Mouse (Mus musculus) heart, embryonic 13.5 days (tissue): ENCODE data around the gene Inca1. TPM values are rescaled to one million over a fixed set of nuclear protein-coding genes. Genes with fewer than 3 reads are reported as not detected.
A peak's percentile ranks its signal among the peaks of the same experiment; 100 is the strongest.

Source experiments
- ATAC-seq: fragments of 200-750 bp; cut with Nextera tagmentation; 2 replicates; pipeline ENCODE4 v1.8.0; 2017; ENCODE audit warnings: moderate TSS enrichment; ENCODE audit not compliant: insufficient number of reproducible peaks, low FRiP score, low TSS enrichment; ENCODE audit errors: extremely low read depth
- H3K27ac ChIP-seq: fragments of 300-500 bp; sonication (generic); replicated peaks from 2 replicates; pipeline ENCODE4 v1.5.1; 2015; ENCODE audit warnings: moderate library complexity, mild to moderate bottlenecking, inconsistent platforms
- H3K27me3 ChIP-seq: fragments of 300-500 bp; sonication (generic); replicated peaks from 2 replicates; pipeline ENCODE4 v1.6.1; 2015; ENCODE audit warnings: mild to moderate bottlenecking, inconsistent platforms
- H3K36me3 ChIP-seq: fragments of 300-500 bp; sonication (generic); 2 replicates; pipeline ENCODE4 v1.6.1; 2015; ENCODE audit warnings: mild to moderate bottlenecking, inconsistent platforms
- H3K4me1 ChIP-seq: fragments of 300-500 bp; sonication (generic); 2 replicates; pipeline ENCODE4 v1.6.1; 2015; ENCODE audit warnings: inconsistent platforms
- H3K4me2 ChIP-seq: fragments of 300-500 bp; sonication (generic); 2 replicates; pipeline ENCODE4 v1.6.1; 2015; ENCODE audit warnings: inconsistent platforms, mild to moderate bottlenecking, moderate library complexity
- H3K4me3 ChIP-seq: fragments of 300-500 bp; sonication (generic); 2 replicates; pipeline ENCODE4 v1.5.1; 2015; ENCODE audit warnings: moderate library complexity, mild to moderate bottlenecking, inconsistent platforms
- H3K9ac ChIP-seq: fragments of 300-500 bp; sonication (generic); 2 replicates; pipeline ENCODE4 v1.6.1; 2015; ENCODE audit warnings: inconsistent platforms, mild to moderate bottlenecking, moderate library complexity
- H3K9me3 ChIP-seq: fragments of 300-500 bp; sonication (generic); 2 replicates; pipeline ENCODE4 v1.6.1; 2016; ENCODE audit warnings: inconsistent platforms
- WGBS: fragments of 180-500 bp; shearing (Covaris S2); methylation state at CpG from one replicate; pipeline ENCODE4 v1.1.7; 2015; ENCODE audit warnings: mixed read lengths; 5-methylcytosine and 5-hydroxymethylcytosine counted together
- polyA plus RNA-seq: library from polyadenylated mRNA; unstranded; fragments of >200 nt; fragmentation: Nextera tagmentation; extraction: Ambion mirVana; gene quantifications from 2 replicates; pipeline ENCODE4 v1.2.1, GENCODE M21; 2015

Inca1 gene
- polyA plus RNA-seq, result 1.8 and 2.0 TPM in 2 replicates

- peaks cover 29% of the 10 kb centered on the region for H3K4me1 ChIP-seq
- peak within 1 kb of the TSS; percentile 95 for H3K9ac ChIP-seq
- H3K36me3 ChIP-seq, result peaks cover 20% of the 10 kb centered on the region
- ATAC-seq, result peak; percentile 87
- H3K4me3 ChIP-seq, result peak within 1 kb of the TSS; percentile 80
- WGBS, result 2% methylated on average over 69 of the region's 69 CpGs
- H3K27me3 ChIP-seq, result no peaks in the 10 kb centered on the region
- H3K27ac ChIP-seq, result peak within 1 kb of the TSS; percentile 96
- H3K9me3 ChIP-seq, result no peaks in the 10 kb centered on the region
- peak within 1 kb of the TSS; percentile 79 for H3K4me2 ChIP-seq
These were observed at the start of gene Inca1, which contains the start of gene Kif1c for GRCm38 (mm10) chr11:70699722-70700556. Gene Inca1, minus strand, starts transcription at chr11:70700155. Gene Kif1c, plus strand, starts transcription at chr11:70700548.

- Histone ChIP-seq H3K4me3 (no peak overlapping the region), H3K27ac (no peak overlapping the region), H3K4me1 (no peaks in the 10 kb centered on the region), H3K9me3 (no peaks in the 10 kb centered on the region), H3K9ac (no peak overlapping the region), H3K4me2 (no peak overlapping the region), H3K27me3 (no peaks in the 10 kb centered on the region), H3K36me3 (no peaks in the 10 kb centered on the region)
- no peak for ATAC-seq
- WGBS, result 78% methylated on average over 4 of the region's 4 CpGs
These were observed 48.1 kb upstream of the Inca1 start for GRCm38 (mm10) chr11:70747876-70748545.

GRCm38 (mm10) chr11:70745636-70746035, 45.7 kb upstream of the Inca1 start:
- Histone ChIP-seq H3K27ac (no peak overlapping the region), H3K4me3 (no peak overlapping the region), H3K9me3 (no peaks in the 10 kb centered on the region), H3K27me3 (no peaks in the 10 kb centered on the region), H3K36me3 (no peaks in the 10 kb centered on the region), H3K4me2 (no peak overlapping the region), H3K4me1 (no peaks in the 10 kb centered on the region), H3K9ac (no peak overlapping the region)
- no peak for ATAC-seq
- WGBS, result 59% methylated on average over 7 of the region's 7 CpGs

- WGBS, result 78% methylated on average over 12 of the region's 12 CpGs
- H3K4me1 ChIP-seq, result no peaks in the 10 kb centered on the region
These were observed 42.9 kb upstream of the Inca1 start for GRCm38 (mm10) chr11:70742581-70743459.

GRCm38 (mm10) chr11:70742117-70742516, 42.2 kb upstream of the Inca1 start:
- H3K9ac ChIP-seq, result no peak overlapping the region
- no peaks in the 10 kb centered on the region for H3K9me3 ChIP-seq
- no peak overlapping the region for H3K4me3 ChIP-seq
- H3K36me3 ChIP-seq, result no peaks in the 10 kb centered on the region
- 81% methylated on average over 7 of the region's 7 CpGs for WGBS
- H3K27ac ChIP-seq, result no peak overlapping the region
- no peak for ATAC-seq
- no peaks in the 10 kb centered on the region for H3K4me1 ChIP-seq
- no peak overlapping the region for H3K4me2 ChIP-seq
- peaks cover 8% of the 10 kb centered on the region; the same call in 1 of the 2 replicates for H3K27me3 ChIP-seq

More at GRCm38 (mm10) chr11:70742581-70743459, 42.9 kb upstream of the Inca1 start:
- H3K9ac ChIP-seq, result no peak overlapping the region
- H3K9me3 ChIP-seq, result no peaks in the 10 kb centered on the region
- ATAC-seq, result no peak
- H3K36me3 ChIP-seq, result no peaks in the 10 kb centered on the region
- H3K4me3 ChIP-seq, result no peak overlapping the region
- no peak overlapping the region for H3K27ac ChIP-seq
- H3K4me2 ChIP-seq, result no peak overlapping the region
- H3K27me3 ChIP-seq, result peaks cover 8% of the 10 kb centered on the region; the same call in 1 of the 2 replicates

GRCm38 (mm10) chr11:70741603-70742002, 41.6 kb upstream of the Inca1 start:
- Histone ChIP-seq H3K9me3 (no peaks in the 10 kb centered on the region), H3K4me1 (no peaks in the 10 kb centered on the region), H3K27me3 (peaks cover 8% of the 10 kb centered on the region; the same call in 1 of the 2 replicates), H3K27ac (no peak overlapping the region), H3K36me3 (no peaks in the 10 kb centered on the region), H3K4me2 (no peak overlapping the region), H3K9ac (no peak overlapping the region), H3K4me3 (no peak overlapping the region)
- 79% methylated on average over 3 of the region's 3 CpGs for WGBS
- ATAC-seq, result no peak

- H3K36me3 ChIP-seq, result no peaks in the 10 kb centered on the region
- peaks cover 8% of the 10 kb centered on the region; the same call in 1 of the 2 replicates for H3K27me3 ChIP-seq
- H3K4me2 ChIP-seq, result no peak overlapping the region
- no peak overlapping the region for H3K4me3 ChIP-seq
- WGBS, result 53% methylated on average over 5 of the region's 5 CpGs
- H3K9me3 ChIP-seq, result no peaks in the 10 kb centered on the region
- no peak overlapping the region for H3K27ac ChIP-seq
- peaks cover 5% of the 10 kb centered on the region; the same call in 1 of the 2 replicates for H3K4me1 ChIP-seq
- no peak for ATAC-seq
- no peak overlapping the region for H3K9ac ChIP-seq
These were observed 37.8 kb upstream of the Inca1 start for GRCm38 (mm10) chr11:70737749-70738148.

- 53% methylated on average over 5 of the region's 5 CpGs for WGBS
- H3K4me2 ChIP-seq, result no peak overlapping the region
These were observed 33.3 kb upstream of the Inca1 start for GRCm38 (mm10) chr11:70733256-70733655.

GRCm38 (mm10) chr11:70731178-70731577, 31.2 kb upstream of the Inca1 start:
- Histone ChIP-seq H3K4me2 (no peak overlapping the region), H3K9me3 (no peaks in the 10 kb centered on the region), H3K4me3 (no peak overlapping the region), H3K9ac (no peak overlapping the region), H3K27me3 (no peaks in the 10 kb centered on the region), H3K36me3 (peaks cover 38% of the 10 kb centered on the region), H3K27ac (no peak overlapping the region), H3K4me1 (peaks cover 5% of the 10 kb centered on the region; the same call in 1 of the 2 replicates)
- ATAC-seq, result no peak
- WGBS, result 48% methylated on average over 5 of the region's 5 CpGs

More at GRCm38 (mm10) chr11:70733256-70733655, 33.3 kb upstream of the Inca1 start:
- no peaks in the 10 kb centered on the region for H3K9me3 ChIP-seq
- no peak overlapping the region for H3K27ac ChIP-seq
- H3K27me3 ChIP-seq, result no peaks in the 10 kb centered on the region
- ATAC-seq, result no peak
- peaks cover 17% of the 10 kb centered on the region for H3K36me3 ChIP-seq
- no peak overlapping the region for H3K9ac ChIP-seq
- peaks cover 5% of the 10 kb centered on the region; the same call in 1 of the 2 replicates for H3K4me1 ChIP-seq
- no peak overlapping the region for H3K4me3 ChIP-seq

GRCm38 (mm10) chr11:70730427-70731038, 30.6 kb upstream of the Inca1 start:
- ATAC-seq, result no peak
- H3K4me2 ChIP-seq, result no peak overlapping the region
- peaks cover 45% of the 10 kb centered on the region for H3K36me3 ChIP-seq
- H3K27me3 ChIP-seq, result no peaks in the 10 kb centered on the region
- H3K4me3 ChIP-seq, result no peak overlapping the region
- H3K4me1 ChIP-seq, result peaks cover 5% of the 10 kb centered on the region; the same call in 1 of the 2 replicates
- H3K9ac ChIP-seq, result no peak overlapping the region
- 76% methylated on average over 9 of the region's 9 CpGs for WGBS
- no peaks in the 10 kb centered on the region for H3K9me3 ChIP-seq
- no peak overlapping the region for H3K27ac ChIP-seq
